Mouse (Mus musculus): ENCODE results near the gene Emc8. TPM values are rescaled to one million over a fixed set of nuclear protein-coding genes. Genes with fewer than 3 reads are reported as not detected.
A peak's percentile ranks its signal among the peaks of the same experiment; 100 is the strongest.

The Emc8 gene
- polyA plus RNA-seq, 1 experiment from 2014 or later = 106 TPM

- POLR2A ChIA-PET = interaction anchor here (0.5 kb wide), 1 partner anchor 115 kb away, joined by 5 read pairs; no protein-coding TSS in a partner anchor
- TF ChIP-seq CTCF (IDR thresholded peaks at IDR 0.05) = no peak
These were observed 4.9 kb upstream of the Emc8 start for GRCm38 (mm10) chr8:120673298-120673697.

GRCm38 (mm10) chr8:120672626-120673229 lies 4.4 kb upstream of the Emc8 start:
- no peak for ATAC-seq
- no peaks in the 10 kb centered on the region for H3K27me3 ChIP-seq
- CTCF ChIA-PET = interaction anchor here (1.3 to 2.1 kb wide), 2 partner anchors 124 to 128 kb away, joined by 4 read pairs; no protein-coding TSS in a partner anchor

More at GRCm38 (mm10) chr8:120673298-120673697, 4.9 kb upstream of the Emc8 start:
- H3K27me3 ChIP-seq = no peaks in the 10 kb centered on the region
- DNase-seq (ENCODE audit: low read depth, low spot score) (no peak), ATAC-seq (no peak)
- in situ Hi-C loops (cut with MboI; ENCODE audit: low pct_unique_long_range_greater_than_20kb) = no loop called here
- CTCF ChIA-PET = interaction anchor here (1.3 to 2.1 kb wide), 2 partner anchors 123 to 127 kb away, joined by 4 read pairs; no protein-coding TSS in a partner anchor

DNA sequence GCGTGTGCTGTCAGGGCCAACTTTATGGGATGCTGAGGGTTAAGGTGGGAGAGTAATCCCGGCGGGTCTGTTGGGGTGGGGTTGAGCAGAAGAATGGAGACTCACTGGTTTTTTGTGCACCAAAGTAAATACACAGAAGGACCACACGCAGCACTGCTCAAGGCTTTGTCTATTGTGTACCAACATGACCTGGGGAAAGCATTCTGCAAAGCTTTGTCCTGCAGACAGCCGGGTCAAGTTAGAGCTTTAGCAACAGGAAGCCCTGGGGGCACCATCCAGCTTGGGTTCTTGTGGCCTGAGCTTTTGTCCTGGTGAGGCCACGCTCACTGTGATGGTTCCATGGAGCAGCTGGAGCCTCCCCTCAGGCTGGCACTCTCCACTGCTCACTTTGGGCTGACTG lies 3.4 kb upstream of the Emc8 start:
- no peak for TF ChIP-seq CTCF (IDR thresholded peaks at IDR 0.05)
- CTCF ChIA-PET = no interaction called here
- ATAC-seq (no peak), DNase-seq (ENCODE audit: low read depth, low spot score) (no peak)
- H3K27me3 ChIP-seq = no peaks in the 10 kb centered on the region
- POLR2A ChIA-PET = no interaction called here
- in situ Hi-C loops (cut with MboI; ENCODE audit: low pct_unique_long_range_greater_than_20kb) = no loop called here

More at GRCm38 (mm10) chr8:120672626-120673229, 4.4 kb upstream of the Emc8 start:
- in situ Hi-C loops (cut with MboI; ENCODE audit: low pct_unique_long_range_greater_than_20kb) = no loop called here
- POLR2A ChIA-PET = interaction anchor here (0.5 kb wide), 1 partner anchor 116 kb away, joined by 5 read pairs; no protein-coding TSS in a partner anchor
- TF ChIP-seq CTCF (IDR thresholded peaks at IDR 0.05) = no peak
- DNase-seq (ENCODE audit: low read depth, low spot score) = no peak

DNA sequence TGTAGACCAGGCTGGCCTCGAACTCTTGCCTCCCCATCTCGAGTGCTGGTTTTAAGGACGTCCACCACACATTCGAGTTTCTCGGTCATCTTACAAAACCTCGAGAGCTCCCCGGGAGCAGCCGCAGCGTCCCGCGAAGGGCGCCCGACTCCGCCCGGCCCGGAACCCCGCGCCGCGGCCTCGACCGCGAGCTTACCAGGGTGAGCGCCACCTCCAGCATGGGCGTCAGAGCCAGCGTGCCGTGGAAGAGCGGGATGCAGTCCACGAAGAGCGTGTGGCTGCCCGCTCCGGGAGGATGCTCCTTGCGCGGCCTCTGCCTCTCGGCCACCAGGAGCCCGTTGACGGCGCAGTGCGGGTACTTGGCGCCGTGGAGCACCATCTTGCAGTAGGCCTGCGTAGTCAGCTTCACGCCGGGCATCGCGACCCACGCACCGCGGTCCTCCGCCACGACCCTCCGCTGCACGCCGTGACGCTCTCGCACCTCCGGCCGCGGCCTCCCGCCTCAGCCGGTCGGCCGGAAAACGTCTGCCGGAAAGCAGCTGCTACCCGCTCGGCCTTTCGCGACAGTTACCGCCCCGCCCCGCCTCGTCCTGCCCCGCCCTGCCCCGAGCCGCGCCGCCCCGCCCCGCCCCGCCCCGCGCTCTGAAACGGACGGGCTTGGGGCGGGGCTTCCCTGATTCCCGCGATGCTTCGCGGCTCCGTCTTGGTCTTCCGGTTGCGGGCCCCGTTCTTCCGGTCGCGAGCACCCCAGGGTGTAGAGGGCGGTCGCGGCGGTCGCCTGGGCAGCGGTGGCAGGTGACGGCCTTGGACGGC lies 606 bp downstream of the Emc8 start, which contains the start of the genes Gm27021 and Cox4i1:
Gene Gm27021 (minus strand): TSS at position 519 of the 813 bp plus-strand sequence.
Gene Cox4i1 (plus strand): TSS at position 662 of the 813 bp plus-strand sequence.
- DNase-seq (ENCODE audit: low read depth, low spot score) (peak; percentile 38), ATAC-seq (peak; percentile 79)
- TF ChIP-seq CTCF (IDR thresholded peaks at IDR 0.05) = no peak
- POLR2A ChIA-PET = interaction anchor here (0.7 to 1.0 kb wide), 2 partner anchors 50 to 1540 kb away, joined by 3 to 4 read pairs; no protein-coding TSS in a partner anchor
- CTCF ChIA-PET = no interaction called here
- in situ Hi-C loops (cut with MboI; ENCODE audit: low pct_unique_long_range_greater_than_20kb) = no loop called here
- H3K27me3 ChIP-seq = no peaks in the 10 kb centered on the region

- in situ Hi-C loops (cut with MboI; ENCODE audit: low pct_unique_long_range_greater_than_20kb) = no loop called here
- ChIA-PET POLR2A (interaction anchor here (1.0 kb wide), 1 partner anchor 49 kb away, joined by 3 read pairs; no protein-coding TSS in a partner anchor), CTCF (no interaction called here)
- no peak for TF ChIP-seq CTCF (IDR thresholded peaks at IDR 0.05)
- no peak for DNase-seq (ENCODE audit: low read depth, low spot score)
- no peak for ATAC-seq
- H3K27me3 ChIP-seq = no peaks in the 10 kb centered on the region
These were observed 1.4 kb downstream of the Emc8 start for GRCm38 (mm10) chr8:120666807-120667470.

GRCm38 (mm10) chr8:120665726-120666455 lies 2.5 kb downstream of the Emc8 start:
- ChIA-PET POLR2A (no interaction called here), CTCF (interaction anchor here (1.0 kb wide), 1 partner anchor 12 kb away, joined by 3 read pairs; no protein-coding TSS in a partner anchor)
- no peaks in the 10 kb centered on the region for H3K27me3 ChIP-seq
- ATAC-seq = no peak
- DNase-seq (ENCODE audit: low read depth, low spot score) = no peak
- no peak for TF ChIP-seq CTCF (IDR thresholded peaks at IDR 0.05)
- in situ Hi-C loops (cut with MboI; ENCODE audit: low pct_unique_long_range_greater_than_20kb) = no loop called here

DNA sequence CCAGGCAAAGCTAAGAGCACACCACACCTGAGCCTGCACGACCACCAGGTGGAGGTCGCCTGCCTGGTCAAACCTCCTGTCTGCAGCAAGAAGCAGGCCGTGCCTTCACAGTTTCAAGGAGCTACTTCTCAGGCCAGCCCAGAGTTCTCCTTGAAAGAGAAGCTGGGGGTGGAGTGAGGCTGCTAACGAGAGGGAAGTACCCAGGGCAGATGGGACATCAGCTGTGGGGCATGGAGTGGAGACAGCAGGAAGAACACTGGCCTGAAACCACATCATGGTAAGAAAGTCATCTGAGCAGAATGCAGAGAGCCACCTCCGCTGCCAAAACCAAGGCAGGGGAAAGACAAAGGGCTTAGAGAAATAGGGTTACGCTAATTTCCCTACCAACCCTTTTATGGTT lies 3.8 kb downstream of the Emc8 start:
- no peaks in the 10 kb centered on the region for H3K27me3 ChIP-seq
- in situ Hi-C loops (cut with MboI; ENCODE audit: low pct_unique_long_range_greater_than_20kb) = no loop called here
- POLR2A ChIA-PET = no interaction called here
- ATAC-seq (no peak), DNase-seq (ENCODE audit: low read depth, low spot score) (no peak)
- CTCF ChIA-PET = interaction anchor here (0.9 kb wide), 1 partner anchor 16 kb away, joined by 3 read pairs; no protein-coding TSS in a partner anchor
- TF ChIP-seq CTCF (IDR thresholded peaks at IDR 0.05) = no peak

GRCm38 (mm10) chr8:120657415-120657814 lies 11.0 kb downstream of the Emc8 start:
- TF ChIP-seq CTCF (IDR thresholded peaks at IDR 0.05) = no peak
- in situ Hi-C loops (cut with MboI; ENCODE audit: low pct_unique_long_range_greater_than_20kb) = no loop called here
- POLR2A ChIA-PET = no interaction called here
- H3K27me3 ChIP-seq = no peaks in the 10 kb centered on the region
- DNase-seq (ENCODE audit: low read depth, low spot score) (no peak), ATAC-seq (no peak)
- CTCF ChIA-PET = no interaction called here

DNA sequence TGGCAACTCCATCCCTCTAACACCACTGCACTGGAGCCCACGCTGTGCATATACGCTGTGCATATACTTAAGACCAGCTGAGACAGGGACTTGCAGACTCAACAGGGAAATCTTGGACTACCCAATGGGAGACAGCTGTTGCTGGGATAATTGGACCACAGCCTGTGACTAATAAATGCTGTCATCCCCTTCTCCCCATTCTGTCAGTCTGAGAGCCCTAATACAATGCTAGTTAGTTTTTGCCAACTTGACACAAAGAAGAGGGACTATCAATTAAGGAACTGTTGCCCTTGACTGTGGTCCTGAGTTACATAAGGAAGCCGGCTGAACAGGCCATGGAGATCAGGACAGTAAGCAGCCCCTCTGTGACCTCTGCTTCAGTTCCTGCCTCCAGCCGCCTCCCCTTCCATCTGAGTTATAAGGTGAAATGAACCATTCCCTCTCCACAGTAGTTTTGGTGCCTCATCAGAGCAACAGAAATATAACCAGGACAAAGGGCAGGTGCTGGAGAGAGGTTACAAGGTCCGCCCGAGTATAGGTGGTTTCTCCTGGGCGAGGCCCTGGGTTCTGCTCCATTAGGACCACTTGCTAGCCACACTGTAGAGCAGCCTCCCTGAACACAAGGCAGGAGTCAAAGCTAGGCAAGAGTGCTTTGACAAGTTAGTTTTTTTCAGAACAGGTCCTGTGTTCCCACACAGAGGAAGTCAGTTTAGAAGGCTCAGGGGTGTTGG lies 11.9 kb downstream of the Emc8 start:
- H3K27me3 ChIP-seq = no peaks in the 10 kb centered on the region
- ATAC-seq (no peak), DNase-seq (ENCODE audit: low read depth, low spot score) (no peak)
- TF ChIP-seq CTCF (IDR thresholded peaks at IDR 0.05) = no peak
- CTCF ChIA-PET = no interaction called here
- POLR2A ChIA-PET = no interaction called here
- in situ Hi-C loops (cut with MboI; ENCODE audit: low pct_unique_long_range_greater_than_20kb) = no loop called here

Data from Patski (cell line).